Mouse (Mus musculus): Measurements from ENCODE around the gene Zfyve16. TPM values are rescaled to one million over a fixed set of nuclear protein-coding genes. Genes with fewer than 3 reads are reported as not detected.

Gene Zfyve16
- polyA plus RNA-seq, 1 experiment from 2014 or later = 3.5 TPM

GRCm38 (mm10) chr13:92556458-92557126 lies 25.9 kb upstream of the Zfyve16 start:
- no peak for ATAC-seq
- WGBS = 37% methylated on average over 8 of the region's 8 CpGs
- no peak overlapping the region for H3K27ac ChIP-seq (ENCODE audit: low read depth, low read length)
- H3K9me3 ChIP-seq (ENCODE audit: control insufficient read depth) = no peaks in the 10 kb centered on the region
- H3K4me3 ChIP-seq (ENCODE audit: low read depth, low read length) = no peak overlapping the region
- no peak overlapping the region for H3K4me2 ChIP-seq (replicated peaks; ENCODE audit: low read depth)
- no peaks in the 10 kb centered on the region for H3K36me3 ChIP-seq (ENCODE audit: control insufficient read depth, insufficient read depth)
- H3K4me1 ChIP-seq (replicated peaks; ENCODE audit: control insufficient read depth, insufficient read depth, low read length) = no peaks in the 10 kb centered on the region
- no peaks in the 10 kb centered on the region for H3K27me3 ChIP-seq (replicated peaks; ENCODE audit: control insufficient read depth, insufficient read depth, low read length)
- H3K9ac ChIP-seq (ENCODE audit: low read depth, low read length) = no peak overlapping the region
- TF ChIP-seq CTCF (IDR thresholded peaks at IDR 0.05; ENCODE audit: low read depth) = no peak

GRCm38 (mm10) chr13:92547093-92547492 lies 16.4 kb upstream of the Zfyve16 start:
- no peak for TF ChIP-seq CTCF (IDR thresholded peaks at IDR 0.05; ENCODE audit: low read depth)
- Histone ChIP-seq H3K4me2 (replicated peaks; ENCODE audit: low read depth) (no peak overlapping the region), H3K4me1 (replicated peaks; ENCODE audit: control insufficient read depth, insufficient read depth, low read length) (no peaks in the 10 kb centered on the region), H3K4me3 (ENCODE audit: low read depth, low read length) (no peak overlapping the region), H3K36me3 (ENCODE audit: control insufficient read depth, insufficient read depth) (no peaks in the 10 kb centered on the region), H3K9ac (ENCODE audit: low read depth, low read length) (no peak overlapping the region), H3K27ac (ENCODE audit: low read depth, low read length) (no peak overlapping the region), H3K9me3 (ENCODE audit: control insufficient read depth) (0 out of 2 replicates have a peak, but pooled peaks cover 12% of the 10 kb centered on the region), H3K27me3 (replicated peaks; ENCODE audit: control insufficient read depth, insufficient read depth, low read length) (no peaks in the 10 kb centered on the region)
- WGBS = 70% methylated on average over 4 of the region's 4 CpGs
- no peak for ATAC-seq

GRCm38 (mm10) chr13:92540997-92541396 lies 10.3 kb upstream of the Zfyve16 start:
- no peak for TF ChIP-seq CTCF (IDR thresholded peaks at IDR 0.05; ENCODE audit: low read depth)
- WGBS = 69% methylated on average over 6 of the region's 6 CpGs
- Histone ChIP-seq H3K36me3 (ENCODE audit: control insufficient read depth, insufficient read depth) (no peaks in the 10 kb centered on the region), H3K9me3 (ENCODE audit: control insufficient read depth) (no peaks in the 10 kb centered on the region), H3K27ac (ENCODE audit: low read depth, low read length) (no peak overlapping the region), H3K4me3 (ENCODE audit: low read depth, low read length) (no peak overlapping the region), H3K4me1 (replicated peaks; ENCODE audit: control insufficient read depth, insufficient read depth, low read length) (no peaks in the 10 kb centered on the region), H3K4me2 (replicated peaks; ENCODE audit: low read depth) (no peak overlapping the region), H3K9ac (ENCODE audit: low read depth, low read length) (no peak overlapping the region), H3K27me3 (replicated peaks; ENCODE audit: control insufficient read depth, insufficient read depth, low read length) (no peaks in the 10 kb centered on the region)
- ATAC-seq = no peak

- Histone ChIP-seq H3K27ac (ENCODE audit: low read depth, low read length) (no peak overlapping the region), H3K4me2 (replicated peaks; ENCODE audit: low read depth) (no peak overlapping the region), H3K9ac (ENCODE audit: low read depth, low read length) (no peak overlapping the region), H3K36me3 (ENCODE audit: control insufficient read depth, insufficient read depth) (no peaks in the 10 kb centered on the region), H3K4me1 (replicated peaks; ENCODE audit: control insufficient read depth, insufficient read depth, low read length) (no peaks in the 10 kb centered on the region), H3K9me3 (ENCODE audit: control insufficient read depth) (no peaks in the 10 kb centered on the region), H3K4me3 (ENCODE audit: low read depth, low read length) (no peak overlapping the region), H3K27me3 (replicated peaks; ENCODE audit: control insufficient read depth, insufficient read depth, low read length) (no peaks in the 10 kb centered on the region)
- ATAC-seq = no peak
- no peak for TF ChIP-seq CTCF (IDR thresholded peaks at IDR 0.05; ENCODE audit: low read depth)
- 70% methylated on average over 4 of the region's 4 CpGs for WGBS
Observed at GRCm38 (mm10) chr13:92539126-92539525, 8.5 kb upstream of the Zfyve16 start.

GRCm38 (mm10) chr13:92533801-92534200 lies 3.1 kb upstream of the Zfyve16 start:
- Histone ChIP-seq H3K4me3 (ENCODE audit: low read depth, low read length) (no peak overlapping the region), H3K4me1 (replicated peaks; ENCODE audit: control insufficient read depth, insufficient read depth, low read length) (no peaks in the 10 kb centered on the region)
- WGBS = 20% methylated on average over 2 of the region's 2 CpGs

GRCm38 (mm10) chr13:92532216-92532615 lies 1.5 kb upstream of the Zfyve16 start:
- Histone ChIP-seq H3K9me3 (ENCODE audit: control insufficient read depth) (no peaks in the 10 kb centered on the region), H3K27me3 (replicated peaks; ENCODE audit: control insufficient read depth, insufficient read depth, low read length) (no peaks in the 10 kb centered on the region), H3K9ac (ENCODE audit: low read depth, low read length) (no peak overlapping the region), H3K4me2 (replicated peaks; ENCODE audit: low read depth) (peak overlapping the region; percentile 27; the same call in 1 of the 2 replicates), H3K4me1 (replicated peaks; ENCODE audit: control insufficient read depth, insufficient read depth, low read length) (no peaks in the 10 kb centered on the region), H3K27ac (ENCODE audit: low read depth, low read length) (no peak overlapping the region), H3K4me3 (ENCODE audit: low read depth, low read length) (no peak overlapping the region), H3K36me3 (ENCODE audit: control insufficient read depth, insufficient read depth) (no peaks in the 10 kb centered on the region)
- WGBS = 30% methylated on average over 2 of the region's 2 CpGs
- TF ChIP-seq CTCF (IDR thresholded peaks at IDR 0.05; ENCODE audit: low read depth) = no peak
- 0 out of 2 replicates have a peak, but pooled peaks have one; percentile 23 for ATAC-seq

More at GRCm38 (mm10) chr13:92533801-92534200, 3.1 kb upstream of the Zfyve16 start:
- no peak overlapping the region for H3K9ac ChIP-seq (ENCODE audit: low read depth, low read length)
- TF ChIP-seq CTCF (IDR thresholded peaks at IDR 0.05; ENCODE audit: low read depth) = no peak
- no peaks in the 10 kb centered on the region for H3K36me3 ChIP-seq (ENCODE audit: control insufficient read depth, insufficient read depth)
- no peak overlapping the region for H3K27ac ChIP-seq (ENCODE audit: low read depth, low read length)
- no peak for ATAC-seq
- H3K4me2 ChIP-seq (replicated peaks; ENCODE audit: low read depth) = no peak overlapping the region
- no peaks in the 10 kb centered on the region for H3K27me3 ChIP-seq (replicated peaks; ENCODE audit: control insufficient read depth, insufficient read depth, low read length)
- no peaks in the 10 kb centered on the region for H3K9me3 ChIP-seq (ENCODE audit: control insufficient read depth)
